In the genomic region with DNA sequence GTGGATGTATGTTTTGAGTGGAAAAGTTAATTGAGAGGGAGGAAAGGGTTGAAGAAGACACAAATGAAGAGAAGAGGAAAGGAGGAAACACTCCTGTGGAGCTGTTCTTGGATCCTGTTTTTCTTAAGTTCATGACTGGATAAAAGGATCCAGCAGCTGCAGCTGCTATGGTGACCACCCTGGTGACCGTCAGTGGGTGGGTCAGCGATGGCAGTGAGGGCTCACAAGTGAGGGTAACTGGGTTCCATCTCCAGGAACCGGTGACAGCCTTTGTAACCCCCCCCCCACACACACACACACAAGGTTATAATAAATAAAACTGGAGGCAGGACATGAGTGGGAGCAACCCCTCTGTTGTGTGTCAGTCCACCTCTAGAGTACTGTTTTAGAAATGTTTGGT, we compare ENCODE assay signal across 8 mouse cellular contexts. TPM values are rescaled to one million over a fixed set of nuclear protein-coding genes. Genes with fewer than 3 reads are reported as not detected.
DNase-seq lines count a peak whose midpoint lies in the region; ATAC-seq lines count a peak whose summit lies in the region.

No protein-coding gene starts in this region.

- no peak overlapping the region for H3K27ac ChIP-seq in liver, embryonic 11.5 days (ENCODE audit: low read depth, low read length)
- H3K27ac ChIP-seq in stomach, embryonic 16.5 days (ENCODE audit: low read length) = no peak overlapping the region

- H3K4me1 ChIP-seq in liver, embryonic 11.5 days (replicated peaks; ENCODE audit: control insufficient read depth, insufficient read depth, low read length) = peaks cover 5% of the 10 kb centered on the region; the same call in 1 of the 2 replicates
- H3K4me1 ChIP-seq in stomach, embryonic 16.5 days (ENCODE audit: control insufficient read depth, insufficient read depth, low read length) = peaks cover 8% of the 10 kb centered on the region; the same call in 1 of the 2 replicates

- ATAC-seq in liver, embryonic 11.5 days (replicated peaks; ENCODE audit: low FRiP score) = no peak
- no peak for ATAC-seq in stomach, embryonic 16.5 days (ENCODE audit: insufficient read depth, low FRiP score)

- DNase-seq in heart, adult 11 months = peak; percentile 89
- no peak for DNase-seq in heart, adult 9 months (ENCODE audit: low spot score in 2 of 2)
- DNase-seq in retina, embryonic 14.5 days (ENCODE audit: low spot score) = peak; percentile 3
- no peak for DNase-seq in retina, postnatal 1 day
- DNase-seq in liver, embryonic 11.5 days (ENCODE audit: low spot score) = no peak
- DNase-seq in cerebellum, adult 11-12 months = no peak
- no peak for DNase-seq in frontal cortex, postnatal 10 days (ENCODE audit: low spot score in 2 of 2)

- no peaks in the 10 kb centered on the region for H3K9me3 ChIP-seq in liver, embryonic 11.5 days (ENCODE audit: control insufficient read depth, low read length)
- H3K9me3 ChIP-seq in stomach, embryonic 16.5 days (replicated peaks; ENCODE audit: control insufficient read depth, low read length) = no peaks in the 10 kb centered on the region

- H3K4me2 ChIP-seq in liver, embryonic 11.5 days = peak overlapping the region; percentile 99
- H3K4me2 ChIP-seq in stomach, embryonic 16.5 days (ENCODE audit: low read depth, low read length) = peak overlapping the region; percentile 96

- peak overlapping the region; percentile 72 for H3K4me3 ChIP-seq in liver, embryonic 11.5 days (ENCODE audit: low read depth, low read length)
- peak overlapping the region; percentile 71 for H3K4me3 ChIP-seq in stomach, embryonic 16.5 days (replicated peaks; ENCODE audit: low read length)

- no peaks in the 10 kb centered on the region for H3K36me3 ChIP-seq in liver, embryonic 11.5 days (ENCODE audit: control insufficient read depth, insufficient read depth, low read length)
- H3K36me3 ChIP-seq in stomach, embryonic 16.5 days (ENCODE audit: control insufficient read depth, insufficient read depth, low read length) = no peaks in the 10 kb centered on the region

- 46% methylated on average over 3 of the region's 3 CpGs for WGBS in liver, embryonic 11.5 days
- WGBS in stomach, embryonic 16.5 days = 38% methylated on average over 3 of the region's 3 CpGs

- H3K9ac ChIP-seq in liver, embryonic 11.5 days (ENCODE audit: low read depth, low read length) = no peak overlapping the region
- peak overlapping the region; percentile 84 for H3K9ac ChIP-seq in stomach, embryonic 16.5 days (ENCODE audit: low read length)

- H3K27me3 ChIP-seq in liver, embryonic 11.5 days (replicated peaks; ENCODE audit: control insufficient read depth, insufficient read depth, low read length) = peaks cover 18% of the 10 kb centered on the region
- H3K27me3 ChIP-seq in stomach, embryonic 16.5 days (ENCODE audit: control insufficient read depth, insufficient read depth, low read length) = no peaks in the 10 kb centered on the region

RNA-seq across cellular contexts. Expression of a gene that starts 0.8 kb away (rescaled TPM):
- polyA plus RNA-seq in liver, embryonic 11.5 days (2014; fragmentation: Nextera tagmentation; extraction: Ambion mirVana) = 4.0 and 5.3 TPM in 2 replicates
- 13.2 and 14.8 TPM in 2 replicates for polyA plus RNA-seq in stomach, embryonic 16.5 days (2015; fragmentation: Nextera tagmentation; extraction: Ambion mirVana)

Comparison
In these comparisons a context has a peak if more than half of its experiments do, and no peak if none do; other contexts are left out.
1. DNase-seq: peak in heart, adult 11 months (single experiment) and retina, embryonic 14.5 days (single experiment); none in heart, adult 9 months (0 of 2), retina, postnatal 1 day (single experiment), liver, embryonic 11.5 days (single experiment), cerebellum, adult 11-12 months (single experiment) and frontal cortex, postnatal 10 days (0 of 2).